Mouse (Mus musculus): ENCODE measurements around the gene Irgm1.

GRCm38 (mm10) chr11:48850240-48850639 lies 21.2 kb downstream of the Irgm1 start:
- TF ChIP-seq CTCF (IDR thresholded peaks at IDR 0.05; ENCODE audit: low read depth) (no peak), EP300 (IDR thresholded peaks at IDR 0.05; ENCODE audit: low read depth) (no peak)

Measured in heart, postnatal 0 days (tissue).